Mouse (Mus musculus) erythroid progenitor cell, adult 5-6 weeks (primary cell): ENCODE measurements around the gene Il1b. TPM values are rescaled to one million over a fixed set of nuclear protein-coding genes. Genes with fewer than 3 reads are reported as not detected.
A peak's percentile ranks its signal among the peaks of the same experiment; 100 is the strongest.

Experiments
- ATAC-seq: replicated peaks from 2 replicates; pipeline ENCODE4 v1.8.0; 2016; ENCODE audit warnings: moderate number of reproducible peaks, mild to moderate bottlenecking, moderate TSS enrichment, inconsistent platforms; ENCODE audit not compliant: poor library complexity, low FRiP score, severe bottlenecking
- total RNA-seq, 2 experiments: library from RNA; stranded (forward) in 1 of 2; stranded (reverse) in 1 of 2; fragments of 150-400 nt in 1 of 2; fragments of 186-747, 209-891 nt in 1 of 2; gene quantifications; 2 replicates each; pipeline versions ENCODE4 v1.2.3 to v1.2.4; 2015 to 2017; ENCODE audit warnings: low replicate concordance in 2 of 2

The Il1b gene
- total RNA-seq (2015; ENCODE audit: low replicate concordance), result 1.1 and 7.5 TPM in 2 replicates
- 2.3 TPM in 1 of 2 replicates, not detected in the other for total RNA-seq (2017; ENCODE audit: low replicate concordance)

DNA sequence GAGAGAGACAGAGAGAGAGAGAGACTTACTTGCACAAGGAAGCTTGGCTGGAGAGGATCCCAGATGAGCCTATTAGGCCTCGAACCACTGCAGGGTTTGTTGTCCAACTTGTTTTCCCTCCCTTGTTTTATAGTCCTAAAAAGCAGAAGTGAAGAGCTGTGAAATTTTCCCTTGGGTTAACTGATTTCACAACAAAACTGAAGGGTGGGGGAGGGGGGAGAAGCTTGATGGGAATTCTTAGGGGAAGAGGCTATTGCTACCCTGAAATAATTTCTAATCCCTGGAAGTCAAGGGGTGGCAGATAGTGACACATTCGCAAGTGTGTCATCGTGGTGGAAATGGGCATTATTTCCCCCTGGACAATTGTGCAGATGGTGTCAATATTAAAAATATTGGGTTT, at the start of gene Il1b:
Gene Il1b (minus strand): TSS at position 101 of the 400 bp plus-strand sequence.
- ATAC-seq, result no peak

DNA sequence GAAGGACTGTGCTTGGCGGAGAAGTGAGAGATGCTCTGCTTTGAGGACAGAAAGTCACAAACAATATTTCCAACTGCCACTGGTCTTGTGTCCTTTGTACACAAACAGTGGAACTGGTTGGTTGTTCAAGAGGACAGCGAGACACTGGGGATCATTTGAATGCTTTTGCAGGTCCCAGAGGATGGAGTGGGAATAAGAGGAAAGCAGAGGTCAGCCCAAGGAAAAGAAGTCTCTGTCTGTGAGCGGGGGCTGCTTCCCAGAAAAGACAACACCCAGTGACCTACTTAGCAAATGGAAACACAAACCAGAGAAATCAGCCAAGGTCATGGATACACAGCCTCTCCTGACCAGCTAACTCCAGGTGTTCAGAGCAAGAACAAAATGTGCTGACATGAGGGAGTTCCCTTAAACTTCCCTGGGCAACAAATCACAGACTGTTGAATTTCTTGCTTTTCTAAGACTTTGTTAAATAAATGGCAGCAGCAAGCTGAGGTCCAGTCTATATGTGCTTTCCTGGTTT, 48.5 kb upstream of the Il1b start:
- no peak for ATAC-seq

DNA sequence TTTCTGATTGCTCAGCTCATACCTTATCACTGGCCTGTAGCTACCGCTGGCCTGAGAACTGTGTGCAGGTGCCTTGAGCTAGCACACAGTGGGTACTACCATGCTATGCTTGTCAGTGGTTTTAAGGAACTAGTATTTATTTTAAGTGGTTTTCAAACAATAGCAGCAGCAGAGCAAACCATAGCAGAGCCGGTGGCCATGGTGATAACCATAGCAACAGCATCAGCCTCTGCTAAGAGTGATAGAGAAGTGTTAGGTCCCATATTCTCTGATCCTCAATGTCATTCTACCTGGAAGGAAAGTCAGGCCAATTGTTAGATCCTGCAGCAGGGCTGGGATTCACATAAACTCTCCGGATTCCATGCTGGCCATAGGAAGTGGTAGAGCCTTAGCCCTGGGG, 43.7 kb upstream of the Il1b start:
- no peak for ATAC-seq

DNA sequence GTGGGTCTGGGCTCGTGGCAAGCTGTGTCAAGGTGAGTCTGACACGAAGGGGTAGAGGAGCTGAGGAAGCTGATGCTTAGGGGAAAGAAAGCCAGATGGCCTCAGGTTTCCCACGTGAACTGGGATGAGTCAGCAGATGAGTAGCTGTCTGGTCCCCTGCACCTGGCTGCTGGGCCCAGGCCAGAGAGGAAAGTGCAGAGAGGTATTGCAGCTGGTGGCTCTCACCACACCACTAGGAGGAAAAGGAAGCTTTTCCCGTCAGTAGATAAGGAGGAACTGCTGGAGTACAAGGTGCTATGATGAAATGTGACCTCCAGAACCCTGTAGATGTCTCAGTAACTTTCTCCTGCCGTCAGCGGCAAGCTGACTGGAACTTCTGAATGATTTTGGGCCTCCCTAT, 42.5 kb upstream of the Il1b start:
- 0 out of 2 replicates have a peak, but pooled peaks have one; percentile 39 for ATAC-seq

DNA sequence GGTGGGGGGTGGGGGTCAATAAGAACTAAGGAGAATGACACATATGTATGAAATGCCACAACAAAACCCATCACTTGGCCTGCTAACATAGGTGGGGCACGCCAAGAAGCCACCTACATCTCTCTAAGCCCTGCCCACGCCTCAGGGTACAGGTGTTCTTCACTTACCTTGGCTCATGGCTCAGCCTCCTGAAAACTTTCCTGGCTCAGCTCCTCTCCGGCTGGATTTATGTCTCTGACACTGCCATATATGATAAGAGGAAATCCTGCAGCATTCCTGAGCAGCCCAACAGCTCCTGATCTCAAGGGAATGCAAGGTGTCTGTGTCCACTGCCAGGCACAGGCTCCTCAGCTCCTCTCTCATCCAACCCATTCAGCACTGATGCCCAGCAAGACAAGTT, 40.7 kb upstream of the Il1b start:
- no peak for ATAC-seq

DNA sequence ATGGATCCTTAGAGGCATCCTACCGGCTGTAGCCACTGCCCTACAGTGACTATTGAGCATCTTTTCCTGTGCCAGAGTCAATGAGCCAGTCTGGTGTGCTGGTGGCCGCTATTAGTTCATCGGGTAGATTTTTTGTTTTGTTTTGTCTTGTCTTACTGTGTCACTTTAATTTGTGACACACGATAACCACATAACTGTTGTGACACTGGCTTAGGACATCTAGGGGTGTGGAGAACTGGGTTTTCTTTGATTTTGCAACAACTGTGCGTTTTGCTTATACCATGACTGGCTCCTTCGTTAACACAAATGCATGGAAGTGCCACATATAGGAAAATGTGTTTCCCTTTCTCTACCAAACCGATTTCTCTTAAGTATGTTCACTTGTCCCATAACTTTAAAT, 39.4 kb upstream of the Il1b start:
- ATAC-seq, result no peak

DNA sequence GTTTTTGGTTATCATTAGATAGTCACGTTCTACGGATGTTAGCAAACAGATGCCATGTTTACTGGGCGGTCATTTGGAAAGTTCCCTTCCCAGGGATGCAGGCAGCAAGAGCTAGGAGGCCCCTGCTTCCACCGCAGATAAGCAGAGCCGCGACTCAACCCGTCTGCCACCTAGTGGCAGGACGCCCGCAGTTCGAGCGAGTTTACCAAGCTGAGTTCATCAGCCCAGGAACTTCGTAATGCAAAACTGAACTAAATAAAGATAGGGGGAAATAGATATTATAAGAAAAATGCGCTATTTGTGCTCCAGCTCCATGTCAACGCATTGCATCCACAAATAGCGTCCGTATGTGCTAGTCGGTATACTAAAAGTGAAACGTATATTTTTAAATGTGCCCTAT, 37.5 kb upstream of the Il1b start:
- peak; percentile 75 for ATAC-seq

DNA sequence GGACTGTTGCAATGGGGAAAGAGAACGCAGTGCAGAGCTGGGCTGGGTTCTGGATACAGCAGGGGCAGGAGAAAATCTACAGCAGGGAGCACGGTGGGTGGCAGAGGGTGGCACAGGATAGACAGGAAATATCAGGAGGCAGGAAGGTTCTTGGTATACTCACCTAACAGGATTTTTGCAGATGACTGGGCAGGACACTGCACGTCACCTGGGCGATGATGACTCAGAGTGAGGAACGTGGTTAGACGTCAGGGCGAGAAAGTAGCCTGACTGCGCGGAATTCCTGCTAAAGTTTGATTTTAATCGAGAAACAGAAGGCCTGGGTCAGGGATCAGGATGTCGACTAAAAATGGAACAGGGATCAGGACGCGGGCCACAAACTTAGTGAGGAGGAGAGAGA, 36.7 kb upstream of the Il1b start:
- ATAC-seq, result no peak

DNA sequence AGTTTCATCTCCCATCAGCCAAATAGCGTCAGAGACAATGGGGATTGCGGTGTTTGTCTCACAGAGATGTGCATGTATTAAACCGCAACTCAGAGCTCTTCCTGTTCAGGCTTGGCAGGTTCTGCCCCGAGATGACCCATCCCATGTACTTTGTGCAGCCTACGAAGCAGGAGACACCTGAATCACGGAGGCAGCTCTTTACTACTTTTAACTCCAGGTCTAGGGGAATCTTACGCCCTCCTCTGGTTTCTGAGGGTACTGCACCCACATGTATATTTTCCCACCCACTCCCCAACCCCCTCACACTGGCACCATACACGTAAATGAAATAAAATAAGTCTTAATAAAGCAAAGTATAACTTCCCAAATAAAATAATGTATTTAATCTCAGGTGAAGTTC, 35.6 kb upstream of the Il1b start:
- ATAC-seq, result no peak

DNA sequence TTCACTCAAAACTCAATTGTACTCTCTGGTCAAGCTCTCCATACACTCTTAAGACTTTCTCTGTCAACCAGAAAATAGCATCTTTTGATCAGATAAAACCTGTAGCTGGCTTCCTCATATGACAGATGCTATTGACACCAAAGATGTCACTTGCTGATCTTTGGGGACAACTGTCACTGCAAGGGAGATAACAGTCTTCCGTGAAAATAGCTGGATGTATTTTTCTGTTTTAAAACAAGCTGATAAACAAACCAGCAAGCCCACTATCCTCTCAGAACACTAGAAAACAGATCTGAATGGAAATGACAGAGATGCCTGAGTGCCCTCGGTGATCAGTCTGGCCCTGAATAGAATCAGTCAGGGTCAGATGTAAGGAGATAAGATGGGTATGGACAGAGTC, 32.8 kb upstream of the Il1b start:
- no peak for ATAC-seq

DNA sequence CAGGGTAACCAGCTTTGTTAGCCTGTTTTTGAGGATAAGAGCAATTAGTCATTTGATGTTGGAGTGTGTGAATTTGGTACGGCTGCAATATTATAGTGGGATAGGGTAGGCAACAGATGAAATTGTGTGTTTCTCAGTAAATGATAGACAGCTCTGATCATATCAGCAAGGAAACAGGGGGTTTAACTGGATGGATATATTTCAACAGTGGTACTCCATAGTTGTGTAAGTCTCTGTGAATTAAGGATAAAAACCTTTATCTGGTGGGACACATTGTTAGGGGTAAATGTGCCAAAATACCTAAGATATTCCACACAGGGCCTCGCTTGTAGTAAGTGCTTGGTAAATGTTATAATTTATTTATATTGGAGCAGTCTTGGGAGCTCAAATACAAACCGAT, 31.4 kb upstream of the Il1b start:
- ATAC-seq, result no peak

DNA sequence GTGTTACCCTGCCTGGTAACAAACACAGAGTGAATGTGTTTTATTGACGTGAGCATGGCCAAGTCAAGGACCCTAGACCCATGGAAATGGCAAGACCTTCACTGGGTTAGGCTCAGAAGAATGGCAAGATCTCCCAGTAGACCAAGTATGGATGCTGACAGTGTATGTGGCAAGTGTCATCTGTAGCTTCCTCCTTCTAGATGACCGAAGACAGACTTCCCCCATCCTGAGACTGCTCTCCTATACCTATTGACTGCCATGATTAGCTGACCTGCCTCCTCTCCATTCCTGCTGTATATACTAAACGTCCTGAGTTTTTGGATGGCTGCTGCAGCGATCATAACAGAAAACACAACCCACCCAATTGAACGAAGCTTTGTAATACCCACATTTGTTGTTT, 30.9 kb upstream of the Il1b start:
- no peak for ATAC-seq

DNA sequence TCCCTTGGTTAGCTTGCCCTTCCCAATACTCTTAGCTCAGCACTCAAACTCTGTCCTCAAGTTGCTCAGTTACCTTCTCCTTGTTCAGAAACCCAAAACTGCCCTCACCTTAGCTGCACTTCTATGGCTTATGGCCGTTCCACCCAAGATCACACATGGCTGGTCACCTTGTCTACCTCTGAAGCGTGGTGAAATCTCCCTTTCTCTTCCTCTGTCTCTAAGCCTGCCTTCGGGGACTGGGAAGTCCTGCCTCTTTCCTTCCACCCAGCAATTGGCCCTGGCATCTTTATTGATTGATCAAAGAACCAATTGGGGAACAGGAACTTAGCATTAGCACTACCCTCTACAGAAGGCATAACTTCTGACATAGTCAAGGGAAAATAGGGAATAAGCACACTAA, 27.2 kb upstream of the Il1b start:
- no peak for ATAC-seq

DNA sequence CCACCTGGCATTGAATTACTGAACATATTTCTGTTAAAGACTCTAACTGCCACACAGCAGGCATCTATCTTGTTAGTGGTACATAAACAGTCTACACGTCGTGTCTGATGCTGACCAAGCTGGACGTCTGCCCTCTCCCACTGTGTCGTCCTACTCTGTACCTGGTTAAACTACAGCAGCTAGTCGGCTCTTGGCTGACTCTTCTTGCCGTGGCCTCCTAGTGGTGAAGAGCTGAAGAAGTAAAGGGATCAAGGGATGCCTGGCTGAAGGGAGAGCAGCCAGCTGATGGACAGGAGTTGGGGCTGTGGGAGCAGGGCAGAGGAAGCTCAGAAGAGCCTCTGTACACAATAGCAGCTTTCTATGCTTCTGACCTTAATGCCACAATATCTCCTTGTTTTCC, 22.6 kb upstream of the Il1b start:
- no peak for ATAC-seq

DNA sequence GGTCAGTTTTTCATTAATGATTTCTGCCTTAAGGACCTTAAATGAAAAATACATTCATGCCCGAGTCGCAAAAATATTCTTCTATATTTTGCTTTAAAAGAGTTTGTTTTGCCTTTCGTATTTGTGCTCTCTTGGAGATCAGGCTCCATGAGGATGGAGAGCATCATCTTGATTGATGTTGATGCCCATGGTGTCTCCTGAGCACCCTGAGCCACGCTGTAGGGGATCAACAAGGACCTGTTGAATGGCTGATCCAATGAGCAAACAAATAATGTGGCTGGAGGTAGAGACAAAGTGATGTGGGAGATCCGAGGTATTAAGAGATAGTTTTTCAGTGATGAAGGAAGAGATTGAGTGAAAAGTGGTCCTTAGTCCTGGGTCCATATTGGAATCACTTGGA, 19.2 kb upstream of the Il1b start:
- ATAC-seq, result no peak

DNA sequence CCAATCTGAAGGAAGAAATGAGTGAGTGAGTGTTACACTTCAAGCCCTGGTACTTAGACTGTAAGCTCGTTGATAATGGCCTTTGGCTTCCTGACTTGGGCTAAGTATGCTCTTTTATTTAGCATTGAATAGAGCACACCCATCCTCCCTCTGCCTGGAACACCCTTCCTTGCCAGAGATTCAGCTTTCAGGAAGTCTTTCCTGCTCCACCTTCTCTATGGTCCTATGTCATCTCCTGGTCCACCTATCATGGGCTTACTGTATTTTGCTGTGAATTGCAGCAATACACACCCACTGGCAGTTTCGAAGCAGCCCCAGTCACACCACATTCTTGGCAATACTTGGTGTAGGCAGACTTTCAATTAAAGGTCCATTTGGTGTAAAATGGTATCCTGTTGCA, 18.4 kb upstream of the Il1b start:
- ATAC-seq, result no peak

DNA sequence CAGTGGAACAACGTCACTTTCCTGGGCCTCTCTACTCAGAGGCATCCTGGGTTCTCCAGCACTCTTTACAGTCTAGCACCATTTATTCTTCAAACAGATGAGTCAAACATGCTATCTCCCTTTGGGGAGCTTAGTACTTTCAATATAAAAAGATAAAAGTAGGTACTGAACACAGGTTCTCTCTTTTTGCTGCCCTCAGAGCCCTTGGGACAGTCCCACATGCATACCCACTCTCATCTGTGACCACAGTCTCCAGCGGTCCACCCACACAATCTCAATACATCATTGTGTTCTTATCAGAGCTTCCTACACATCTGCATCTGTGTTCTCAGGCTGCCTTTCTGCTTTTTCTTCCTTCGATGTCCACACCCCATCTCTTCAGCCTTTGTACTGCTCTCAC, 14.4 kb upstream of the Il1b start:
- ATAC-seq, result no peak

DNA sequence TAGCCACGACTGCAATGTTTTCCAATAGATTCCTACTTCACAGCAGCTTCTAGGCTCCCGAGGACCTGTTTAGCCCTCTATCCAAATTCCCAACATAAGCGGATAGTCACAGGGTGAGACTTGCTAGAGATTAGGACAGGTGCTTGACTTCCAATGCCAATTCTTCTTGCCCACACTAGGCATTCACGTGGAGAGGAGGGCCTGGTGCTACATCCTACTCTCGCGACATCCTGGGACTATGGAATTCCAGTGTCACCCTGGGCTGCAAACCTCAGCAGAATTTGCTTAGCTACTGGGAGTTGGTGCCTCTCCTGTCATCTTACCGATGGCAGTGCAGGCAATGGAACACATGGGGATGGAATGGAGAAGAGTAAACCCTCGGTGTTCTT, 13.3 kb upstream of the Il1b start:
- ATAC-seq, result no peak

DNA sequence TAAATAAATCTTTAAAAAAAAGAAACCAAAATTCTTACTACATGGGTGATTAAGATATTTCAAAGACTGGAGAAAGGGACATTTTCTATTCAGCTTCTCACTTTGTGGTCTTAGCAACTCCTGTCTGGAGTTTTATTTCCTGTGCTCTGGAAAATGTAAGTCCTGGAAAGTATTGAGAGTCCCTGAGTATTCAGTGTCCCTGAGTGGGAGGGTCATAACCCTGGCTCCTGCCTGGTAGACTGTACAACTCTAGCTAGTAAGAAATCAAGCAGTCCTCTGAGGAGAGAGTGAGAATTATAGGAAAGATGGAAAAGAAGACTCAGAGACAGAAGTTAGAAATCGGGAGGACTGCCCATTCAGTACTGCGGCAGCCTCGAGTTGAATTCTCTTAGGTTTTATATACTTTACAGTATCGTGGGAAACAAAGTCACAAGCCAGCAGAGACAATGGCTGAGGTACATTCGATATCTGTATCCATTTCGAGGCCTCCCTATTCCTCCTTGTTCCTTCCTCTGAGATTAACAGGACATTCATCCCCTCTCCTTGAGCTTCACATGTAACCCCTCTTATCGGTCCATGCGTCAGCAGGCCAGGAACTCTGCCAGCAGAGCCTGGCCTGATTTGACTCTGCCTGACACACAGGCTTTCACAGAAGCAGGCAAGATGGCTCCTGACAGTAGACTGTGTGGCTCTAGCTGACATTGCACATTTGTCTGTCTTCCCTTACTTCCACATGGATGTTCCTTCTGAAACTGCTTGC, 12.8 kb upstream of the Il1b start:
- no peak for ATAC-seq

DNA sequence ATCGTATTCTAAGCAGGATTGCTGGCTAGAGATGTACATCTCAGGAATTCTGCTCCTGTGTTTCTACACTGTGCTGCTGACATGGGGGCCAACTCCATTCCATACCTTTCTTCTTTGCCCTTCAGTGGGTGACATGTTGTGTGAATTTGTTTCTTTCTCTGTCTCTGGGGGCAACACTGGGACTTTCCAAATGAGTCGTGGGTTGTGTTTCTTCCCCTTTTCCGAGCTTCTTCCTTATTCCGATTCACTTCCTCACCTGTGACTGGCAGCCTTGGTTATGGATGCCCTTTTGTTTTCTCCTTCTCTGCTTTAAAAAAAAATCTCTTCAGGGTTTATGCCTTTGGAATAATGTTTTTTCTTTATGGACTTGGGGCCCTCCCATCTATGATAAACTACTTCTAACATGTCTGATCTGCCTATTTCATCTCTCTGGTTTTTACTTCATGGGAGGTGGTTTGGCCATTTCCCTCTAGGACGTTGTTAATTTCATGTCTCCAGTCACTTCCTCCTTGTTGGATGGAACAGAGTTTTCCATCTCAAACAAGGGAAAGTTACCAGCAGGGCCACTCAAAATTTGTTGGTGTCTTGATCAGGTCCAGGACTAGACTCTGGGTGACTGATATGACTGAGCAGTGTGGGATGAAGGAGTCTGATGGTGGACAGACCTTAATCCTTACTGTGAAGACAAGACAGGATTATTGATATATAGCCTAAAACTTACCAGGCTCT, 10.0 kb upstream of the Il1b start:
- ATAC-seq, result no peak

DNA sequence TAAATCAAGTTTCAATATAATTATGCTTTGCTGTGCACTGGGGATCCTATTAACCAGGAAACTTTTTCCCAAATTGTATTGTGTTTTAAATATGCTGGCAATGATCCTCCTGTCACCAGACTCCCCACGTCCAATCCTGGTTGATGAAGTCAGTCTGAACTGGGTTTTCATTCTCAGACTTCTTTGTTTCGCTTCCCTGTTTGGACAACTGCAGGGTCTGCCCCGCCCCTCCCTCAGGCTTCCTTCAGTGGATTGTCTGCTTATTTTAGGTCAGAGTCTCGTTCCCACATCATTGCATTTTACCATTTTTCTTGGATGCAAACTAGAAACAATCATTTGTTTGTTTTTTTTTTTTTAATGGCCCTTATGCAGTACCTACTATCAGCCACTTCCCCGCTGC, 9.3 kb upstream of the Il1b start:
- ATAC-seq, result no peak
